Mouse (Mus musculus) hindbrain, embryonic 15.5 days (tissue): ENCODE results near the gene Hspb9. TPM values are rescaled to one million over a fixed set of nuclear protein-coding genes. Genes with fewer than 3 reads are reported as not detected.

ENCODE experiments used
- ATAC-seq: fragments of 200-750 bp; cut with Nextera tagmentation; 2 replicates; pipeline ENCODE4 v1.8.0; 2017; ENCODE audit warnings: low read depth, moderate number of reproducible peaks, moderate TSS enrichment; ENCODE audit not compliant: low FRiP score
- H3K27ac ChIP-seq: fragments of 300-500 bp; sonication (generic); replicated peaks from 2 replicates; pipeline ENCODE4 v1.5.1; 2015; ENCODE audit warnings: mild to moderate bottlenecking, inconsistent platforms
- H3K27me3 ChIP-seq: fragments of 300-500 bp; sonication (generic); 2 replicates; pipeline ENCODE4 v1.6.1; 2015; ENCODE audit warnings: control low read depth, inconsistent platforms
- H3K36me3 ChIP-seq: fragments of 300-500 bp; sonication (generic); 2 replicates; pipeline ENCODE4 v1.6.1; 2015; ENCODE audit warnings: control low read depth, inconsistent platforms
- H3K4me1 ChIP-seq: fragments of 300-500 bp; sonication (generic); replicated peaks from 2 replicates; pipeline ENCODE4 v1.6.1; 2015; ENCODE audit warnings: control low read depth, inconsistent platforms
- H3K4me2 ChIP-seq: fragments of 300-500 bp; sonication (generic); 2 replicates; pipeline ENCODE4 v1.6.1; 2015; ENCODE audit warnings: moderate library complexity, mild to moderate bottlenecking, inconsistent platforms
- H3K4me3 ChIP-seq: fragments of 300-500 bp; sonication (generic); 2 replicates; pipeline ENCODE4 v1.5.1; 2015; ENCODE audit warnings: mild to moderate bottlenecking, inconsistent platforms
- H3K9ac ChIP-seq: fragments of 300-500 bp; sonication (generic); 2 replicates; pipeline ENCODE4 v1.6.1; 2015; ENCODE audit warnings: inconsistent platforms
- H3K9me3 ChIP-seq: fragments of 300-500 bp; sonication (generic); 2 replicates; pipeline ENCODE4 v1.6.1; 2016; ENCODE audit warnings: control low read depth, inconsistent platforms
- WGBS: fragments of 180-500 bp; shearing (Covaris S2); methylation state at CpG from one replicate; pipeline ENCODE4 v1.1.7; 2015; 5-methylcytosine and 5-hydroxymethylcytosine counted together
- polyA plus RNA-seq: library from polyadenylated mRNA; unstranded; fragments of >200 nt; fragmentation: Nextera tagmentation; extraction: Ambion mirVana; gene quantifications from 2 replicates; pipeline ENCODE4 v1.2.1, GENCODE M21; 2015

Hspb9 gene
- polyA plus RNA-seq, 1 experiment from 2014 or later, result 0.25 TPM

DNA sequence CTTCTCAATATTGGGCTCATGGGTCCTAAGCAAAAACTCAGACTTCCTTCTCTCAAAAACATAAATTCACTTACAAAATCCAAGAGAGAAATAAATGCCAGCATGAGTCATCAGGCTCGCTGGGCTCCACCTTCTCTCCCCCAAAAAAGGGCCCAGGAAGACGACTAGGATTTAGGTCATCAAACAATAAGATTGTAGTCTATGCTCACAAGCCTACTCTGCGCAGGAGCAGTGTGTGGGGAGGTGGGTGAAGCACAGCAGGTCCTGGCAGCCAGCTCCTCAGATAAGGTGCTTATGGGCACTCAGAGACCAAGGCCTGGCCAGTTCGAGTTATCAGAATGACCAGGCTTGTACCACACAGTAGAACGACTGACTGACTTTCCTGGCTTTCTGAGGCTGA lies 6.7 kb downstream of the Hspb9 start:
- H3K36me3 ChIP-seq, result peaks cover 31% of the 10 kb centered on the region
- H3K4me2 ChIP-seq, result no peak overlapping the region
- H3K9me3 ChIP-seq, result no peaks in the 10 kb centered on the region
- no peak for ATAC-seq
- no peaks in the 10 kb centered on the region for H3K27me3 ChIP-seq
- no peak overlapping the region for H3K9ac ChIP-seq
- peak overlapping the region; percentile 47 for H3K27ac ChIP-seq
- no peak overlapping the region for H3K4me3 ChIP-seq
- H3K4me1 ChIP-seq, result peaks cover 21% of the 10 kb centered on the region
- 77% methylated on average over 5 of the region's 5 CpGs for WGBS

- Histone ChIP-seq H3K9me3 (no peaks in the 10 kb centered on the region), H3K4me2 (no peak overlapping the region), H3K9ac (no peak overlapping the region), H3K27me3 (no peaks in the 10 kb centered on the region), H3K4me3 (no peak overlapping the region), H3K4me1 (peaks cover 21% of the 10 kb centered on the region), H3K36me3 (peaks cover 21% of the 10 kb centered on the region), H3K27ac (peak overlapping the region; percentile 47)
- WGBS, result 67% methylated on average over 4 of the region's 4 CpGs
- ATAC-seq, result no peak
These were observed 7.6 kb downstream of the Hspb9 start for GRCm38 (mm10) chr11:100721254-100721653.

DNA sequence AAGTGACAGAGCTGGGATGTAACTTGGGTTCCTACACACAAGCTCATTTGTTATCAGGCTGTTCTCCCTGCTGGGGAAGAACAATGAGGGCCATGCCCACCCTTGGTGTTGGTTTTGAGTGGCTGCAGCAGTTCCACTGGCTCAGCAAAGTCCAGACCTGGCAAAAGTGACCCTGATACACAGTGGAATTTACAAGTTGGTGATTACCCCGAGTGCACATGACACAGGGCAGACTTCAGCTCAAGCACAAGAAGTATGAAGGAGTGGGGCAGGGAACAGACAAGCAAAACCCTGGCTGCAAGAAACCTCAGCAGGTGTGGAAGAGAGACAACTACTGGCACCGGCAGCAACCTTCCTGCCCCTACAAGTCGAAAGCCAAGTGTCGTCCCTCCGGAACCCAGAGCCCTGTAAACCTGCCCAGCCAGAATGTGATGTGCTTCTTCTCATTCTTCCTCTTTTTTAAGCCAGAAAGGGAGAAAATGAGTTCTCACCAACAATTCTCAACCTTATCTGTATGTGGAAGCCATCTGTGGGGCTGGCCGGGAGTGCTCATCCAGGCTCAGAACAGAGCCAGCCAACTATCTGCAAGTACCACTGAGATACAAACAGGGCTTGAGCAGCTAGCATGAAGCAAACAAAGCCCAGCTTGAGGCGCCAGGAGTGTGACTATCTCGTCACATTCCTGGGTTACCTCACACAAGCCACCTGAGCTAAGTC lies 8.3 kb downstream of the Hspb9 start:
- H3K4me2 ChIP-seq, result no peak overlapping the region
- no peaks in the 10 kb centered on the region for H3K27me3 ChIP-seq
- WGBS, result 68% methylated on average over 8 of the region's 8 CpGs
- no peak overlapping the region for H3K4me3 ChIP-seq
- no peaks in the 10 kb centered on the region for H3K9me3 ChIP-seq
- H3K36me3 ChIP-seq, result peaks cover 15% of the 10 kb centered on the region
- H3K27ac ChIP-seq, result peak overlapping the region; percentile 47
- H3K4me1 ChIP-seq, result peaks cover 21% of the 10 kb centered on the region
- no peak overlapping the region for H3K9ac ChIP-seq
- ATAC-seq, result no peak

DNA sequence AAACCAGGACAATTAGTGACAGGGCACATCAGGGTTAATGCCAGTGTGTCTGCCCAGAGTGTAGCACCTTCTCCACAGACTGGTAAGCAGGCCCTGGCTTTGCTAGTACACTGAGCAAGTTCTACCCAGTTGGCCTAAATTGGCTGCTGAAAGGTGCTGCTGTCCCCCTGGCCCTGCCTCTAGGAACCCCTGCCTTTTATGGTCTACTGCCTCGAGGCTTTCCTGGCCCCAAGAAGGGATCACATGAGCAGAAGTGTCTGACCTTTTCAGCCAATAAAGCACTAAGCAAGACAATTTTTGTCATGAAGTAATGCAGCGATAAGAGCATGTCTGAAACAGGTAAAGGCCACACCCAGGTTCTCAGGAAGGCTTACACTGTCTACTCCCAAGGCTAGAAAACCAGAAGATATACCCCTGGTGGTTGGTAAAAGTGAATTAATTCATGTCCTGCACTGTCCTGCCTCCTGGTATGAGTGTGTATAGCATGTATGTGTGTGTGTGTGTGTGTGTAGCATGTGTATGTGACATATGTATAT lies 8.9 kb downstream of the Hspb9 start:
- Histone ChIP-seq H3K9ac (no peak overlapping the region), H3K9me3 (no peaks in the 10 kb centered on the region), H3K36me3 (peaks cover 8% of the 10 kb centered on the region), H3K27ac (peak overlapping the region; percentile 47; the same call in 1 of the 2 replicates), H3K4me3 (no peak overlapping the region), H3K4me1 (peaks cover 21% of the 10 kb centered on the region), H3K4me2 (no peak overlapping the region), H3K27me3 (no peaks in the 10 kb centered on the region)
- ATAC-seq, result no peak
- WGBS, result 76% methylated on average over 2 of the region's 2 CpGs

GRCm38 (mm10) chr11:100724919-100725512 lies 11.4 kb downstream of the Hspb9 start:
- no peak for ATAC-seq
- 64% methylated on average over 5 of the region's 5 CpGs for WGBS
- peaks cover 21% of the 10 kb centered on the region for H3K4me1 ChIP-seq
- H3K9me3 ChIP-seq, result no peaks in the 10 kb centered on the region
- H3K4me3 ChIP-seq, result no peak overlapping the region
- no peak overlapping the region for H3K9ac ChIP-seq
- no peak overlapping the region for H3K4me2 ChIP-seq
- no peaks in the 10 kb centered on the region for H3K27me3 ChIP-seq
- peaks cover 10% of the 10 kb centered on the region; the same call in 1 of the 2 replicates for H3K36me3 ChIP-seq
- no peak overlapping the region for H3K27ac ChIP-seq

- Histone ChIP-seq H3K9ac (no peak overlapping the region), H3K36me3 (peaks cover 10% of the 10 kb centered on the region; the same call in 1 of the 2 replicates), H3K4me3 (no peak overlapping the region), H3K27ac (no peak overlapping the region), H3K4me1 (peaks cover 3% of the 10 kb centered on the region; the same call in 1 of the 2 replicates), H3K9me3 (no peaks in the 10 kb centered on the region), H3K4me2 (no peak overlapping the region), H3K27me3 (no peaks in the 10 kb centered on the region)
- WGBS, result 94% methylated on average over 3 of the region's 3 CpGs
- ATAC-seq, result no peak
These were observed 13.6 kb downstream of the Hspb9 start for GRCm38 (mm10) chr11:100727201-100727600.

GRCm38 (mm10) chr11:100728601-100729000 lies 15.0 kb downstream of the Hspb9 start:
- no peaks in the 10 kb centered on the region for H3K27me3 ChIP-seq
- no peaks in the 10 kb centered on the region for H3K4me1 ChIP-seq
- H3K4me3 ChIP-seq, result no peak overlapping the region
- H3K36me3 ChIP-seq, result peaks cover 17% of the 10 kb centered on the region; the same call in 1 of the 2 replicates
- H3K27ac ChIP-seq, result no peak overlapping the region
- no peak overlapping the region for H3K9ac ChIP-seq
- H3K9me3 ChIP-seq, result no peaks in the 10 kb centered on the region
- WGBS, result 78% methylated on average over 6 of the region's 6 CpGs
- no peak overlapping the region for H3K4me2 ChIP-seq
- no peak for ATAC-seq

DNA sequence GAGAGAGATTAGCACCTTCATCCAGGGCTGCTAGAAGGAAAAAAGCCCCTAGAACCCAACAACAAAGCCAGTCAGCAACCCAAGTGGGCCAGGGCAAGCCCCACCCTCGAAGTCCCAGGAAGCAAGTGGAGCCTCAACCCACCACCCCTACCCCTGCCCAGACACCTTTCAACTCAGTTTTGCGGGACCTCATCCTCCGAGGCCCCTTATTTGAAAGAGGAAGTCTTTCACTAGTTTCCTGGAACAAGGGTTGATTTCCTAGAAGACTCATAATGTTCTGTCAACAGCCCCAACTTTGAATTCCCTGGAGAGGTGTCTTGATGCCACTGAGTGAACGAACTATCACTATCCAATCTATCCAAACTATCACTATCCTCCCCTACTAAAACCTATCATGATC lies 16.3 kb downstream of the Hspb9 start:
- Histone ChIP-seq H3K36me3 (peaks cover 17% of the 10 kb centered on the region; the same call in 1 of the 2 replicates), H3K4me2 (no peak overlapping the region), H3K27me3 (no peaks in the 10 kb centered on the region), H3K9me3 (no peaks in the 10 kb centered on the region), H3K4me1 (no peaks in the 10 kb centered on the region), H3K27ac (no peak overlapping the region), H3K4me3 (no peak overlapping the region), H3K9ac (no peak overlapping the region)
- no peak for ATAC-seq
- WGBS, result 92% methylated on average over 4 of the region's 4 CpGs

DNA sequence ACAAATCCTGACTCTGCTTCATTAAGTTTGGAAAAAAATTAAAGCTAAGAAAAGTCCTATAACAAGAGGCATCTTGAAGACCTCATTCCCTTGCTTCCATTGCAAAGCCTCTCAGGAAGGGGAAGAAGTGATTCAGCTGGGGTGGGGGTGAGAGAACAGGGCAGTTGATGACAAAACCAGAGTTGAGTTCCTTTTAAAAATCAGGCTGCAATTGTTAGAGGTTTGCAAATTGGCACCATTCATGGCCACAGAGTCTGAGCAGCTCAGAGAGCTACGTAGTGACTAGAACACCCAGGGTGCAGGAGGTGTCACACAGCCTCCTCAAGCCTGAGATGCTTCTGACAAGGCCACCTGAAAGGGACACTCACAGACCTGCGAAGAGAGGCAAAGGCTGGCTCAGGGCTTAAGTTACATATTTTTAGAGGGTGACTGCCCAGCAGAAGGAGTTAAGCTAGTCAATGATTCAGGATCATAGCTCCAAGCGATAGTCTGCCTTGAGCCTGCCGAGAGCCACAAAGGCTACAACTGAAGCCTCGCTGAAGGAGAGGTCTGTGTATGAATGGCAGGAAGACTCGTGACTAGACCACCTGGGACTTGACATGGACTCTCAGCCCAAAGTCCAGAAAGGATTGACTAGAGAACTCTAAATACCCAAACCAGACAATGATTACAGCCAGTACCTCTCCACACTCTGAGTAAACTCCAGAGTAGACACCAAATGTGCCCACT lies 17.0 kb downstream of the Hspb9 start:
- no peak overlapping the region for H3K9ac ChIP-seq
- H3K4me1 ChIP-seq, result 0 out of 2 replicates have a peak, but pooled peaks cover under 1% of the 10 kb centered on the region
- H3K27ac ChIP-seq, result no peak overlapping the region
- H3K36me3 ChIP-seq, result peaks cover 17% of the 10 kb centered on the region; the same call in 1 of the 2 replicates
- no peak overlapping the region for H3K4me2 ChIP-seq
- H3K4me3 ChIP-seq, result no peak overlapping the region
- no peaks in the 10 kb centered on the region for H3K27me3 ChIP-seq
- ATAC-seq, result no peak
- H3K9me3 ChIP-seq, result no peaks in the 10 kb centered on the region
- WGBS, result 91% methylated on average over 6 of the region's 6 CpGs

DNA sequence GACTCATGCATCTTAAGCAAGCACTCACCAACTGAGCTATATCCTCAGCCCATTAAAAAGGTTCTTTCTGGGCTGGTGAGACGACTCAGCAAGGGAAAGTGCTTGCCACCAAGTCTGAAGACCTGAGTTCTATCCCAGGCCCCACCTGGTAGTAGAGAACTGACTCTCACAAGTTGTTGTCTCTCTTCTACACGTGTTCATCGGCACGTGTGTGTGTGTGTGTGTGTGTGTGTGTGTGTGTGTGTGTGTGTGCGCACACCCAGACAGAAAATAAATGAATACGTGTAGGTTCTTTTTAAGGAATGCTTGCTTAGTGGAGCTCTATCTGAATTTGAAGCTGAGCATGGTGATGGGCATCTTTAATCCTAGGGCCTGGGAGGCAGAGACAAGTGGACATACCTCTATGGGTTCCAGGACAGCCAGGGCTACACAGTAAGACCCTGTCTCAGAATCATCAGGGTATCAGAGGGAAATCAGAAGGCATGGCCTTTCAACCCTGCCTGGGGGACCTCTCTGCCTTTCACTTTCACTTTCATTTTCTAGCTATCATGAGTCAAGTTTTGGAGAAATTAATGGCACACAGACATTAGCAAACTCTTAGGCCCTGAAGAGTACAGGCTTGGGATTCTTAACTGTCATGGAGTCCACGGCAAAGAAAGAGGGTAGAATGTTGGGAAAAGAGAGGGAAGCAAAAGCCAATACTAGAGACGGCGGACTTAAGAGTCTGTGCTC lies 21.6 kb downstream of the Hspb9 start:
- H3K36me3 ChIP-seq, result 0 out of 2 replicates have a peak, but pooled peaks cover 7% of the 10 kb centered on the region
- no peak overlapping the region for H3K4me2 ChIP-seq

GRCm38 (mm10) chr11:100735954-100736745 lies 22.5 kb downstream of the Hspb9 start:
- Histone ChIP-seq H3K4me1 (peaks cover 24% of the 10 kb centered on the region), H3K9me3 (no peaks in the 10 kb centered on the region), H3K4me3 (no peak overlapping the region), H3K4me2 (peak overlapping the region; percentile 89), H3K9ac (no peak overlapping the region), H3K27me3 (no peaks in the 10 kb centered on the region), H3K27ac (no peak overlapping the region), H3K36me3 (peaks cover 10% of the 10 kb centered on the region; the same call in 1 of the 2 replicates)
- ATAC-seq, result no peak
- WGBS, result 81% methylated on average over 14 of the region's 14 CpGs

More for the DNA sequence above, 21.6 kb downstream of the Hspb9 start:
- Histone ChIP-seq H3K27me3 (no peaks in the 10 kb centered on the region), H3K9ac (no peak overlapping the region), H3K4me3 (no peak overlapping the region), H3K27ac (no peak overlapping the region), H3K4me1 (peaks cover 24% of the 10 kb centered on the region), H3K9me3 (no peaks in the 10 kb centered on the region)
- 90% methylated on average over 9 of the region's 9 CpGs for WGBS
- no peak for ATAC-seq
